Mouse (Mus musculus) liver, embryonic 16.5 days (tissue): ENCODE measurements around the gene Fxyd2. TPM values are rescaled to one million over a fixed set of nuclear protein-coding genes. Genes with fewer than 3 reads are reported as not detected.

Experiments used
- ATAC-seq: fragments of 200-750 bp; cut with Nextera tagmentation; 2 replicates; pipeline ENCODE4 v1.8.0; 2017; ENCODE audit warnings: low read depth, mild to moderate bottlenecking, moderate number of reproducible peaks, moderate library complexity
- H3K27ac ChIP-seq: fragments of 300-500 bp; sonication (generic); 2 replicates; pipeline ENCODE4 v1.5.1; 2014; ENCODE audit warnings: mild to moderate bottlenecking, low read length
- H3K27me3 ChIP-seq: fragments of 300-500 bp; sonication (generic); 2 replicates; pipeline ENCODE4 v1.6.1; 2014; ENCODE audit warnings: low read depth, low read length, mixed read lengths; ENCODE audit not compliant: control insufficient read depth, insufficient read depth
- H3K36me3 ChIP-seq: fragments of 300-500 bp; sonication (generic); 2 replicates; pipeline ENCODE4 v1.6.1; 2014; ENCODE audit warnings: mild to moderate bottlenecking; ENCODE audit not compliant: control insufficient read depth, insufficient read depth
- H3K4me1 ChIP-seq: fragments of 300-500 bp; sonication (generic); 2 replicates; pipeline ENCODE4 v1.6.1; 2014; ENCODE audit warnings: low read depth, low read length, mixed read lengths; ENCODE audit not compliant: control insufficient read depth
- H3K4me2 ChIP-seq: fragments of 300-500 bp; sonication (generic); 2 replicates; pipeline ENCODE4 v1.6.1; 2014; ENCODE audit warnings: low read depth, low read length, mixed read lengths
- H3K4me3 ChIP-seq: fragments of 300-500 bp; sonication (generic); 2 replicates; pipeline ENCODE4 v1.5.1; 2014; ENCODE audit warnings: low read depth, mild to moderate bottlenecking, low read length
- H3K9ac ChIP-seq: fragments of 300-500 bp; sonication (generic); 2 replicates; pipeline ENCODE4 v1.6.1; 2014; ENCODE audit warnings: low read depth, low read length
- H3K9me3 ChIP-seq: fragments of 300-500 bp; sonication (generic); replicated peaks from 2 replicates; pipeline ENCODE4 v1.6.1; 2016; ENCODE audit warnings: low read length; ENCODE audit not compliant: control insufficient read depth
- WGBS: fragments of 180-500 bp; shearing (Covaris S2); extraction: QIAGEN DNeasy Blood & Tissue Kit; methylation state at CpG from one replicate; pipeline ENCODE4 v1.1.7; 2014; ENCODE audit not compliant: insufficient replicate concordance; 5-methylcytosine and 5-hydroxymethylcytosine counted together
- polyA plus RNA-seq: library from polyadenylated mRNA; unstranded; fragments of >200 nt; fragmentation: Nextera tagmentation; extraction: Ambion mirVana; gene quantifications from 2 replicates; pipeline ENCODE4 v1.2.1, GENCODE M21; 2015

Gene Fxyd2
- polyA plus RNA-seq, 1 experiment from 2014 or later: 0.41 TPM

DNA sequence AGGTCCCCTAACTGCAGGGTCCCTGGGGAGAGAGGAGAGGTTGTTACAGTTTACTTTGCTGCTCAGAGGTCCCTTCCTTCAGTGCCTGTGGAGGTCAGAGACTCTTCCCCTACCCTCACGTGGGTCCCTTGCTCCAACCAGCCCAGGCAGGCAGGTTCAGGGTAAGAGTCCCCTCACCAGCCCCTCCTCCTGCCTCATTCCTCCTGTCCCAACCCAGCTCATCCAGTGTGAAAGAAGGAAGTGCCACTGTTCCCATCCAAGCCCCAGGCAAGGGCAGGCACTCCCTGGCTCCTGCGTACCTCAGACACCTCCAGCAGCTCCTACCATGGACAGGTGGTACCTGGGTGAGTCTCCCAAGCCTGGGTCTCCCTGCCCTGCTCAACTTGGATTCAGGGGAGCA lies 3.5 kb downstream of the Fxyd2 start:
- H3K9me3 ChIP-seq: no peaks in the 10 kb centered on the region
- no peaks in the 10 kb centered on the region for H3K4me1 ChIP-seq
- peaks cover 2% of the 10 kb centered on the region; the same call in 1 of the 2 replicates for H3K27me3 ChIP-seq
- no peak overlapping the region for H3K9ac ChIP-seq
- no peak overlapping the region for H3K27ac ChIP-seq
- no peak overlapping the region for H3K4me2 ChIP-seq
- H3K36me3 ChIP-seq: no peaks in the 10 kb centered on the region
- H3K4me3 ChIP-seq: no peak overlapping the region
- ATAC-seq: no peak
- WGBS: 39% methylated on average over 2 of the region's 2 CpGs

DNA sequence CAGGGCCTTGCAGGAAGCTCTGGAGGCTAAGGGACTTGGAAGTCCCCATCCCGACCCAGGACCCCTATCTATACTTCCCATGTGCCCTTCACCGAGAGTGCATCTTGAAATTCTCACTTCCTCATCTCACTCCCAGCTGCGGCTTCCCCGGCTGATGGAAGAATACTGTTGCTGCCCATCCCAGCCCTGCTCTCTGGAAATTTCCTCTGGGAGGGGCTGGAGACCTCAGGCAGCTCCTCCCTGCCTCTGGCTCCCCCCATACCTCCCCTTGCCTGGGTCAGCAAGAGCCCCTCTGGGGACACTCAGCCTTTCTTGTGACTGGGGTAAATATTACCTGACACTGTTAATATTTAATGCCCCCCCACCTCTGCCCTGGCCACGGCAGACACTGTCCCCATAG lies 6.2 kb downstream of the Fxyd2 start:
- H3K4me2 ChIP-seq: no peak overlapping the region
- no peaks in the 10 kb centered on the region for H3K36me3 ChIP-seq
- no peak overlapping the region for H3K4me3 ChIP-seq
- no peaks in the 10 kb centered on the region for H3K9me3 ChIP-seq
- 31% methylated on average over 5 of the region's 5 CpGs for WGBS
- H3K9ac ChIP-seq: no peak overlapping the region
- no peaks in the 10 kb centered on the region for H3K4me1 ChIP-seq
- no peak overlapping the region for H3K27ac ChIP-seq
- ATAC-seq: no peak
- H3K27me3 ChIP-seq: peaks cover 2% of the 10 kb centered on the region; the same call in 1 of the 2 replicates

- no peaks in the 10 kb centered on the region for H3K9me3 ChIP-seq
- peaks cover 2% of the 10 kb centered on the region; the same call in 1 of the 2 replicates for H3K27me3 ChIP-seq
- ATAC-seq: no peak
- WGBS: 50% methylated on average over 3 of the region's 3 CpGs
- H3K4me1 ChIP-seq: no peaks in the 10 kb centered on the region
- H3K27ac ChIP-seq: no peak overlapping the region
- H3K4me3 ChIP-seq: no peak overlapping the region
- H3K9ac ChIP-seq: no peak overlapping the region
- H3K36me3 ChIP-seq: no peaks in the 10 kb centered on the region
- no peak overlapping the region for H3K4me2 ChIP-seq
These were observed 7.3 kb downstream of the Fxyd2 start for GRCm38 (mm10) chr9:45406808-45407207.

DNA sequence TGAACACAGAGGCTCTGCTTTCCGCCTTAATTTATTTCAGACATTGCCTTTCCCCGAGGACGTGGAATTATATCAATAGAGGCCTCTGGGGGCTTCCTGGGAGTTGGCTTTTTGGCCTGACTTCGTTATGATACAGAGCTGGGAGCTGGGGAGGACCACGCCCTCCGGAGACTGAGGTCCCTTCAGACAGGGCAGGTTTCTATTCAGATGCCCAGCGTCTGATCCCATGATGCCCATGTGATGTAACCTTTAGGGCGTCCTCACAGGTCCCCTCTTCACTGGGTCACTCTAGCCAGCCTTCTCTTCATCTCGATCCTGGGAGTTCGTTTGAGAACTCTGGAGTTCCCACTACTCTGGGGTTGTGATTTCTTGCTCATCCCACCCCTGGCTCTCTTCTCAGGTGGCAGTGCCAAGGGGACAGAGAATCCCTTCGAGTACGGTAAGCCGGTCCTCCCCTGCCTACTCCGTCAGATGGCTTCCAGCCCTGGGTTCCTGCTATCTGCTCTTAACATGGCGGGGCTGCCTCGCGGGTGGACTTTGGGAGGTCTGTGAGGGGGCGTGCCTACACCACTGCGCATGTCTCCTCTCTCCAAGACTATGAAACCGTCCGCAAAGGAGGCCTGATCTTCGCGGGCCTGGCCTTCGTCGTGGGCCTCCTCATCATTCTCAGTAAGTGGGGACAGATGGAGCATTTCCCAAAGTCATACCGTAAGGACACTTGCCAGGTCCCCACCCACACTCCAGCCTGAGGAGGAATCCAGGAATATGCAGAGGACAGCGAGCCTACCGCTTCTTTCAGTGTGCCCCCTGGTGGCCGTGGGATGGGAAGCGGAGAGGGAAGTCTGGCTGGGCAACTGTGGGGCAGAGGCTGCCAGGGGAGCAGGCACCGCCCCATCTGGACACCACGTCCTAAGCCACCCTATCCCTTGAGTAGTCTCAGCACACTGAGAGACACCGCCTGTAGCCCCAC lies 8.5 kb downstream of the Fxyd2 start:
- WGBS: 30% methylated on average over 33 of the region's 33 CpGs
- no peaks in the 10 kb centered on the region for H3K27me3 ChIP-seq
- no peaks in the 10 kb centered on the region for H3K4me1 ChIP-seq
- no peak for ATAC-seq
- no peak overlapping the region for H3K9ac ChIP-seq
- no peaks in the 10 kb centered on the region for H3K9me3 ChIP-seq
- H3K4me2 ChIP-seq: peak overlapping the region; percentile 38
- no peak overlapping the region for H3K27ac ChIP-seq
- no peak overlapping the region for H3K4me3 ChIP-seq
- no peaks in the 10 kb centered on the region for H3K36me3 ChIP-seq

DNA sequence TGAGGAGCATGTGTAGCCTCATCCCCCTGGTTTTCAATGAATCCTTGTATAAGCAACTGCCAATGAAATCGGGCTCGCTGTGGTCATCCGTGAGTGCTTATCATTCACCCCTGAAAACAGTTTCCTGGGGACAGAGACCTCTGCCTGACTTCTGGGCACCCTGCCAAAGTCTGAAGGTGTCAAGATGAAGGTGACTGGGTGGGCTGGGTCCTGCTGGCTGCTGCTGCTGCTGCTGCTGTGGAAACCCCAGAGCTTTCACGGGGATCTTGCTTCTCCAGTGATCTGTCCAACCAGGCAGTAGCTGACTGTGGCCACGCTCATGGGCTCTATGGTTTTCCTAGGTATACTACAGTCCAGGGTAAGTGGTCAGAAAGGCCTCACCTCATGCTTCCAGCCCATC lies 10.7 kb downstream of the Fxyd2 start:
- ATAC-seq: no peak
- Histone ChIP-seq H3K9me3 (no peaks in the 10 kb centered on the region), H3K4me3 (no peak overlapping the region), H3K27me3 (no peaks in the 10 kb centered on the region), H3K9ac (no peak overlapping the region), H3K36me3 (no peaks in the 10 kb centered on the region), H3K4me1 (no peaks in the 10 kb centered on the region), H3K27ac (no peak overlapping the region), H3K4me2 (no peak overlapping the region)
- 63% methylated on average over 5 of the region's 5 CpGs for WGBS

DNA sequence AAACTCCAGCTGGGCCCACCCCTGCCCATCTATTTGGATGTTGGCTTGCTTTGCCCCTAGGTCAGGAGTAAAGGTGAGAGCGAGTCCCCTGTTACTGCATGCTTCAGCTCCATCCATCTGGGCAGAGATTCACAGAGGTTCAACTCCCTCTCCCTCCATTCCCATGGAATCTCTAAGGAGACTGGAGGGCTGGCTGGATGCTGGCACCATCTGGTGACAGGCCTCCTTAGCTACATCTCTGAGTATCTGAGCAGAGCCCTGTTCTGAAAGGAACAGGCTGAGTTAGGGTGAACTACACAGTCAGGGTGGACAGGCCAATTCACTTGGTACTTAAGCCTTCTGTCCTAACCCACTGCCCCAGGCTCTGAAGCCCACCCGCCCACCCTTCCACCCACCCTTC lies 11.1 kb downstream of the Fxyd2 start:
- no peak overlapping the region for H3K4me2 ChIP-seq
- H3K4me1 ChIP-seq: no peaks in the 10 kb centered on the region
- H3K4me3 ChIP-seq: no peak overlapping the region
- no peaks in the 10 kb centered on the region for H3K9me3 ChIP-seq
- H3K27ac ChIP-seq: no peak overlapping the region
- no peaks in the 10 kb centered on the region for H3K36me3 ChIP-seq
- WGBS: 65% methylated on average over 2 of the region's 2 CpGs
- H3K9ac ChIP-seq: no peak overlapping the region
- H3K27me3 ChIP-seq: no peaks in the 10 kb centered on the region
- ATAC-seq: no peak

GRCm38 (mm10) chr9:45411111-45411510 lies 11.6 kb downstream of the Fxyd2 start:
- Histone ChIP-seq H3K4me1 (no peaks in the 10 kb centered on the region), H3K27ac (no peak overlapping the region), H3K9me3 (no peaks in the 10 kb centered on the region), H3K9ac (no peak overlapping the region), H3K27me3 (no peaks in the 10 kb centered on the region), H3K4me3 (no peak overlapping the region), H3K4me2 (no peak overlapping the region), H3K36me3 (no peaks in the 10 kb centered on the region)
- ATAC-seq: no peak
- 61% methylated on average over 3 of the region's 3 CpGs for WGBS

DNA sequence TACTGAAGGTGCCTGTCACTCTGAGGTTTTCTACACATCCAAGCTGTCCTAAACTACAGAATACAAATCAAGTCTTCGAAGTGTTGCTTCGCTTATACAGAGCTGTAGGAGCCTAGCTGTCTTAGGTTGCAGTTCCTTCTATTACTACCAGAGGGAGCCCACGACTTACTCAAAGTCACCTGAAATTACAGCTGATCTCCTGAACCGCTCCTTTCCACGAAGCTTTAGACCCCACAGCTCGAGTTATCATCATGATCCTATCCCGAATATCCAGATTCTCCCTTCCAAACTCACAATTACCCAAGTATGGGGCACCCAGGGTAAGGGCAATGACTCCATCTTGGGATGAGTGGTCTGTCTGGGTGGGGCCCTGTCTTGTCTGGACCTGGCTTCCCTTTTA lies 12.3 kb downstream of the Fxyd2 start:
- Histone ChIP-seq H3K4me1 (no peaks in the 10 kb centered on the region), H3K27me3 (no peaks in the 10 kb centered on the region), H3K9ac (no peak overlapping the region), H3K9me3 (no peaks in the 10 kb centered on the region), H3K4me2 (no peak overlapping the region), H3K4me3 (no peak overlapping the region), H3K27ac (no peak overlapping the region), H3K36me3 (no peaks in the 10 kb centered on the region)
- 18% methylated on average over 7 of the region's 7 CpGs for WGBS
- no peak for ATAC-seq

DNA sequence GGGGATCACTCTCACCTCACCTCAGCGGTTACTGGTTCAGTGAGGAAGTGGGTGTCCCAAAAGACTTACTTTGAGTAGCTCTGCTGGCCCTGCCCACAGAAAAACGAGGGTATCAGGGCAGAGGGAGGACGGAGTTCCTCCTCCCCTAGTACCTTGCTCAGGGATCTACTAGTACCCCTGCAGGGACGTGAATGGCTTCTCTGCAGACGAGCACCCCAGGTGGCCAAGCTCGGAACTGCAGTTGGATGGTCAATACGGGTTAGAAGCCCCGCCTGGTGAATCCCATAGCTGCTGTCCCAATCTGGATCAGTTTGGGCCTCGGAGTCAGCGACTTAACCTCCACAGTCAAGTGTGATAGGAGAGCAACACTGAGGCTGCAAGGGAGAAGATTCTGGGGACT lies 12.8 kb downstream of the Fxyd2 start:
- H3K9ac ChIP-seq: no peak overlapping the region
- H3K4me2 ChIP-seq: no peak overlapping the region
- no peaks in the 10 kb centered on the region for H3K27me3 ChIP-seq
- no peaks in the 10 kb centered on the region for H3K36me3 ChIP-seq
- H3K9me3 ChIP-seq: no peaks in the 10 kb centered on the region
- no peaks in the 10 kb centered on the region for H3K4me1 ChIP-seq
- no peak overlapping the region for H3K4me3 ChIP-seq
- 3% methylated on average over 10 of the region's 10 CpGs for WGBS
- no peak overlapping the region for H3K27ac ChIP-seq
- no peak for ATAC-seq
